Mouse (Mus musculus): ENCODE data around the gene Oca2. TPM values are rescaled to one million over a fixed set of nuclear protein-coding genes. Genes with fewer than 3 reads are reported as not detected.

The Oca2 gene
- polyA plus RNA-seq (2012; rRNA removed): not detected in 2 replicates

DNA sequence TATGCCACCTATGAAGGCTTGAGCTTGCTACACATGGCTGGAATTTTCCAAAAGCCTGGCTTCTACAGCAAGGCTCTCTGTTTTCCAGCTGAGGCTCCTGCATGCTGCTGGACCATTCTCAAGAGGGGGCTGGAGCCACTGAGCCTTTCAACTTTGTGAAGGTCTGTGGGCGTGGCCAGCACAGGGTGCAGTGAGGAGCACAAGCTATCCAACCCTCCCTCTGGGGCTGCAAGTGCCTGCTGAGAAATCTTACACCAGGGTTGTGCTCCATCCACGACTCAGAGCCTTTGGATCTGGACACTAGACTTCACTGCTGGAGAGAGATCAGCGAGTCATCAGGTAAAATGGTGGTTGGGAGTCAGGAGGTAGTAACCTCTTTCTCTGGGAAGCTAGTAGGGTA is at the start of gene Oca2:
Gene Oca2, plus strand, starts transcription at position 218 of the 400 bp plus-strand sequence.
- Histone ChIP-seq H3K27ac (ENCODE audit: insufficient read depth, low read depth, low read length) (no peak within 1 kb of the TSS), H3K36me3 (ENCODE audit: control insufficient read depth, insufficient read depth, low read length) (no peaks in the 10 kb centered on the region), H3K4me3 (ENCODE audit: insufficient read depth, low read depth, low read length) (no peak within 1 kb of the TSS), H3K27me3 (replicated peaks; ENCODE audit: control insufficient read depth, insufficient read depth, low read length) (no peaks in the 10 kb centered on the region), H3K4me1 (ENCODE audit: control insufficient read depth, insufficient read depth, low read length) (no peaks in the 10 kb centered on the region)
- DNase-seq: no peak
- 35% methylated on average over 3 of the region's 3 CpGs for WGBS
- TF ChIP-seq CTCF (conservative IDR thresholded peaks at IDR 0.05; ENCODE audit: insufficient read depth, insufficient read length, low read depth, low read length): no peak
- no peak for TF ChIP-seq POLR2A (IDR thresholded peaks at IDR 0.05; ENCODE audit: low read depth, low read length)

GRCm38 (mm10) chr7:56191041-56191440 is 48.5 kb upstream of the Oca2 start:
- DNase-seq: no peak
- no peaks in the 10 kb centered on the region for H3K27me3 ChIP-seq (replicated peaks; ENCODE audit: control insufficient read depth, insufficient read depth, low read length)
- H3K4me3 ChIP-seq (ENCODE audit: insufficient read depth, low read depth, low read length): no peak overlapping the region
- no peaks in the 10 kb centered on the region for H3K4me1 ChIP-seq (ENCODE audit: control insufficient read depth, insufficient read depth, low read length)
- no peak overlapping the region for H3K27ac ChIP-seq (ENCODE audit: insufficient read depth, low read depth, low read length)
- peaks cover 5% of the 10 kb centered on the region for H3K36me3 ChIP-seq (ENCODE audit: control insufficient read depth, insufficient read depth, low read length)
- TF ChIP-seq POLR2A (IDR thresholded peaks at IDR 0.05; ENCODE audit: low read depth, low read length) (no peak), CTCF (conservative IDR thresholded peaks at IDR 0.05; ENCODE audit: insufficient read depth, insufficient read length, low read depth, low read length) (no peak)
- WGBS: 93% methylated on average over 6 of the region's 6 CpGs

- H3K4me3 ChIP-seq (ENCODE audit: insufficient read depth, low read depth, low read length): no peak overlapping the region
- 71% methylated on average over 4 of the region's 4 CpGs for WGBS
- no peak overlapping the region for H3K27ac ChIP-seq (ENCODE audit: insufficient read depth, low read depth, low read length)
- H3K27me3 ChIP-seq (replicated peaks; ENCODE audit: control insufficient read depth, insufficient read depth, low read length): no peaks in the 10 kb centered on the region
- peaks cover 5% of the 10 kb centered on the region for H3K36me3 ChIP-seq (ENCODE audit: control insufficient read depth, insufficient read depth, low read length)
- no peaks in the 10 kb centered on the region for H3K4me1 ChIP-seq (ENCODE audit: control insufficient read depth, insufficient read depth, low read length)
- no peak for TF ChIP-seq POLR2A (IDR thresholded peaks at IDR 0.05; ENCODE audit: low read depth, low read length)
- no peak for TF ChIP-seq CTCF (conservative IDR thresholded peaks at IDR 0.05; ENCODE audit: insufficient read depth, insufficient read length, low read depth, low read length)
- DNase-seq: no peak
These were observed 47.9 kb upstream of the Oca2 start for GRCm38 (mm10) chr7:56191661-56192060.

DNA sequence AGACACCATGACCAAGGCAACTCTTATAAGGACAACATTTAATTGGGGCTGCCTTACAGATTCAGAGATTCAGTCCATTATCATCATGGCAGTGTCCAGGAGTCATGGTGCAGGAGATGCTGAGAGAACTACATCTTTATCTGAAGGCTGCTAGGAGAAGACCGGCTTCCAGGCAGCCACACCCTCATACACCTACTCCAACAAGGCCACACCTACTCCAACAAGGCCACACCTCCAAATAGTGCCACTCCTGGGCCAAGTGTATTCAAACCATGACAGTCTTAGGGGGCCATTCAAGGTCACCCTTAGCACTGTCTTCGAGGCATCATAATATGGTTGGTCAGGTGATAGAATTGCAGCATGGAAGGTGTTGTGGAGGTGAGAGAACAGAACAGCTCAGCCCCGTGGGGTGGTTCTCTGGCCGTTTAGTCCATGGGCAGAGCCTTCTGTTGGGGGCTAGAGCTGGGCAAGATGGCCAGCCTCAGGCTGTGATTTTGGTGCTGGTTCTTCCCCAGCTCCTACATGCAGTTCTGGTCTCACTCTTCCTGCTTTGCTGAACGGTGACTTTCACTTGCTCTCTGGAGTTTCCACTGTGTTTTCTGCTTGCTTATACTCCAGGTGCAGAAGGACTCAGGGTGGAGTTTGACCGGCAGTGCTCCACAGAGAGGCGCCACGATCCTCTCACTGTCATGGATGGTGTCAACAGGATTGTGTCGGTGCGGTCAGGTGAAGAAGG is 37.9 kb upstream of the Oca2 start:
- Histone ChIP-seq H3K27ac (ENCODE audit: insufficient read depth, low read depth, low read length) (no peak overlapping the region), H3K4me3 (ENCODE audit: insufficient read depth, low read depth, low read length) (no peak overlapping the region), H3K36me3 (ENCODE audit: control insufficient read depth, insufficient read depth, low read length) (peaks cover 18% of the 10 kb centered on the region), H3K27me3 (replicated peaks; ENCODE audit: control insufficient read depth, insufficient read depth, low read length) (no peaks in the 10 kb centered on the region), H3K4me1 (ENCODE audit: control insufficient read depth, insufficient read depth, low read length) (no peaks in the 10 kb centered on the region)
- TF ChIP-seq POLR2A (IDR thresholded peaks at IDR 0.05; ENCODE audit: low read depth, low read length): no peak
- TF ChIP-seq CTCF (conservative IDR thresholded peaks at IDR 0.05; ENCODE audit: insufficient read depth, insufficient read length, low read depth, low read length): no peak
- no peak for DNase-seq
- WGBS: 93% methylated on average over 10 of the region's 10 CpGs

- no peaks in the 10 kb centered on the region for H3K4me1 ChIP-seq (ENCODE audit: control insufficient read depth, insufficient read depth, low read length)
- no peak overlapping the region for H3K27ac ChIP-seq (ENCODE audit: insufficient read depth, low read depth, low read length)
- no peak overlapping the region for H3K4me3 ChIP-seq (ENCODE audit: insufficient read depth, low read depth, low read length)
- no peak for DNase-seq
- no peaks in the 10 kb centered on the region for H3K27me3 ChIP-seq (replicated peaks; ENCODE audit: control insufficient read depth, insufficient read depth, low read length)
- WGBS: 98% methylated on average over 3 of the region's 3 CpGs
- peaks cover 19% of the 10 kb centered on the region for H3K36me3 ChIP-seq (ENCODE audit: control insufficient read depth, insufficient read depth, low read length)
- TF ChIP-seq CTCF (conservative IDR thresholded peaks at IDR 0.05; ENCODE audit: insufficient read depth, insufficient read length, low read depth, low read length) (no peak), POLR2A (IDR thresholded peaks at IDR 0.05; ENCODE audit: low read depth, low read length) (no peak)
These were observed 36.7 kb upstream of the Oca2 start for GRCm38 (mm10) chr7:56202843-56203242.

DNA sequence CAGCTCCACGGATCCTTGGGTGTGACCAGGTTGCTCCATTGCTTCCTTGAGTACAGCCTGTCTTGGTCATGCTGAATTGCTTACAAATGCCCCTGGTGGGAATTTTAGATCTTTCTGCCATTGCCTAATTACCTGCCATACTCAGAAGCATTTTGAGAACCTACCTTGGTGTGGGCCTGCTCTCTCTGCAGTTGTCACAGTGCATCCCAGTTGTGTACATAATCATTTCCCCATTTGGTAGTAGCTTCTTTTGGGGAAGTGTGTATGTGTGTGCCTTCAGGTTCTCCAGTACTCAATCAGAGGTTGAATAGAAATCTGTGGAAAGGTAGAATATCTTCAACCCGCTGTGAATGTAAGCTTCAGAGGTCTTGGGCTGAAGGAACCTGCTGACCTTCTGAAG is 36.3 kb upstream of the Oca2 start:
- Histone ChIP-seq H3K27ac (ENCODE audit: insufficient read depth, low read depth, low read length) (no peak overlapping the region), H3K36me3 (ENCODE audit: control insufficient read depth, insufficient read depth, low read length) (peaks cover 16% of the 10 kb centered on the region), H3K4me1 (ENCODE audit: control insufficient read depth, insufficient read depth, low read length) (no peaks in the 10 kb centered on the region), H3K27me3 (replicated peaks; ENCODE audit: control insufficient read depth, insufficient read depth, low read length) (no peaks in the 10 kb centered on the region), H3K4me3 (ENCODE audit: insufficient read depth, low read depth, low read length) (no peak overlapping the region)
- TF ChIP-seq CTCF (conservative IDR thresholded peaks at IDR 0.05; ENCODE audit: insufficient read depth, insufficient read length, low read depth, low read length) (no peak), POLR2A (IDR thresholded peaks at IDR 0.05; ENCODE audit: low read depth, low read length) (no peak)
- WGBS: 96% methylated on average over 2 of the region's 2 CpGs
- no peak for DNase-seq

GRCm38 (mm10) chr7:56204877-56205276 is 34.7 kb upstream of the Oca2 start:
- no peak overlapping the region for H3K27ac ChIP-seq (ENCODE audit: insufficient read depth, low read depth, low read length)
- H3K27me3 ChIP-seq (replicated peaks; ENCODE audit: control insufficient read depth, insufficient read depth, low read length): no peaks in the 10 kb centered on the region
- peaks cover 16% of the 10 kb centered on the region for H3K36me3 ChIP-seq (ENCODE audit: control insufficient read depth, insufficient read depth, low read length)
- H3K4me1 ChIP-seq (ENCODE audit: control insufficient read depth, insufficient read depth, low read length): no peaks in the 10 kb centered on the region
- no peak overlapping the region for H3K4me3 ChIP-seq (ENCODE audit: insufficient read depth, low read depth, low read length)
- TF ChIP-seq CTCF (conservative IDR thresholded peaks at IDR 0.05; ENCODE audit: insufficient read depth, insufficient read length, low read depth, low read length) (no peak), POLR2A (IDR thresholded peaks at IDR 0.05; ENCODE audit: low read depth, low read length) (no peak)
- DNase-seq: no peak
- WGBS: 63% methylated on average over 3 of the region's 3 CpGs

Data from kidney, adult 2 months (tissue).